Mouse (Mus musculus): ENCODE data around the gene Polr1e. TPM values are rescaled to one million over a fixed set of nuclear protein-coding genes. Genes with fewer than 3 reads are reported as not detected.
"Not testable (repeated sequence)": the region's sequence is repeated elsewhere in the genome, so short reads cannot be mapped to it uniquely, and the experiment has no call there.

Gene Polr1e
- total RNA-seq, 2 experiments from 2014 or later: 3.8 to 4.0 TPM

DNA sequence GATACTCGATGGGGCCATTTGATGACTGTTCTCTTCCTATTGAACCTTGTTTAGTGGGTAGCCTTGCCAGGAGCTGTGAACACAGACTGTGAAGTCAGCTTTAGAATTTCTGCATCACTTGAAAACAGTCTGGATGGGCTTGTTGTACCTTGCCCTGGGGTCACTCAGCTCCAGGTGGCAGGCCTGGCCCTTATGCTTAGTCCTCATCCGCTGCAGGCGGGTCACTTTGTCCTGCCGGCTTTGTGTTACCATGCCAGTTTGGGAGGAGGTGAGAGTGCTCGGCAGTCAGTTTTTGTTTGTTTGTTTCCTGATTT is 36.5 kb upstream of the Polr1e start:
- peak overlapping the region; percentile 89 for H3K4me3 ChIP-seq
- TF ChIP-seq CTCF (IDR thresholded peaks at IDR 0.05): no peak
- intact Hi-C loops (cut with DNase I): loop anchor here (2.0 kb wide), 1 partner anchor 29 kb away; no protein-coding TSS in a partner anchor

DNA sequence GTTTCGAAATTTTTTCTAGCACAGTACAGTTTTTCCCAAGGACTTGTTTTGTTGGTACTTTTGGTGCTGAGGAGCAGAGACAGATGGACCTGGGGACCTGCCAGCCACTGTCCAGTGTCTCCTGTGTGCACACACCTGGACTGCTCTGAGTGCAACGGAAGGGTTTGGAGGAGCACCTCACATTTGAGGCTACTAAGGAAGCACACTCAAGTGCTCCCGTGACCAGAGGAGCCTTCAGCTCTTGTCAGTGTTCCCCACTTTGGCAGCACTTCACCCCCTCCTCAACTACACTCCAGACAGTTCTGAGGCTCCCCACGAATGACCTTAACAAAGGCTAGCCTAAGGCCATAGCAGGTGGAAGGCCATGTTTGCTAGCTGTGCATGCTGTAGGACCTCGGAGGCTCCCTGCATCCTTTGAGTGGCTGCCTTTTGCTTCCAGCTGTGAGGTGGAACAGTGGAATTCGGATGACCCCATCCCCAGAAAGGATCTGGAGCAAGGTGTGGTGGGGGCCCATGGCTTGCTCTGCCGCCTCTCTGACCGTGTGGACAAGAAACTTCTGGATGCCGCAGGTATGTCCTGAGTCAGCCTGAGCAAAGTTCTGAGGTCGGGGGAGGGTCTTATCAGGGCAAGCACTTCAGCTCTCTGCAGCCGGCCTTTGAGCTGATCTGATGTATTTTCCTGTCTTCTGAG is 35.8 kb upstream of the Polr1e start:
- H3K4me3 ChIP-seq: no peak overlapping the region
- no peak for TF ChIP-seq CTCF (IDR thresholded peaks at IDR 0.05)
- H3K27ac ChIP-seq: peak overlapping the region; percentile 95; the same call in 1 of the 2 replicates
- intact Hi-C loops (cut with DNase I): no loop called here
- DNase-seq: no peak

More for the DNA sequence above, 36.5 kb upstream of the Polr1e start:
- peak overlapping the region; percentile 95 for H3K27ac ChIP-seq
- DNase-seq: no peak

DNA sequence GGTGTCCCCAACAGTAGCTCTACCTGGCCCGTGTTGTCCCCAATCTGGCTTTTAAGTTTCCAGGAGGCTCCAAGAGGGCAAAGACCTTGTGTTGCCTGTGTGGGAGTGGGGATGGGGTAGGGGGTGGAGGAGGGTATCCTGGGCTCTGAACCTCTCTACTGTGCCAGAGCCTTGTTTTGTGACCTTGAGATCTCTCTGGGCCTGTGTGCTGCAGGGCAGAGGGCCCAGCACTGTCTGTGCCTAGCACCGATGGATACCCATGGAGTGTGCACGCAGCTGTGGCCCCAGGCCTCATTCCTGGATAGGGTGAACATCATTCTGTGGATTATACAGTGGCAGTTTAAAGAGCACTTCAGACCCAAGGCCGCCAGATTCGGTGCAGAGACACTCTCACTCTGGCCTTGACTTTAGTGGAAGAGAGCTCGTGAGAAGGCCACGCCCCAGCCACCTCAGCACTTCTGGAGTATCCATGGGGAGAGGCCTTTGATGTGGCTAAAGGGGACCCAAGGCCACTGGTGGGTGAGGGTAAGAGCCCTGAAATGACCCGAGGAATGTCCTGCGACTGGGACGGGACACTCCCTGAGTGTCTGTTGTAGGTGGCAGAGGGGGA is 35.1 kb upstream of the Polr1e start:
- DNase-seq: no peak
- Histone ChIP-seq H3K4me3 (no peak overlapping the region), H3K27ac (no peak overlapping the region)
- intact Hi-C loops (cut with DNase I): no loop called here
- TF ChIP-seq CTCF (IDR thresholded peaks at IDR 0.05): no peak

DNA sequence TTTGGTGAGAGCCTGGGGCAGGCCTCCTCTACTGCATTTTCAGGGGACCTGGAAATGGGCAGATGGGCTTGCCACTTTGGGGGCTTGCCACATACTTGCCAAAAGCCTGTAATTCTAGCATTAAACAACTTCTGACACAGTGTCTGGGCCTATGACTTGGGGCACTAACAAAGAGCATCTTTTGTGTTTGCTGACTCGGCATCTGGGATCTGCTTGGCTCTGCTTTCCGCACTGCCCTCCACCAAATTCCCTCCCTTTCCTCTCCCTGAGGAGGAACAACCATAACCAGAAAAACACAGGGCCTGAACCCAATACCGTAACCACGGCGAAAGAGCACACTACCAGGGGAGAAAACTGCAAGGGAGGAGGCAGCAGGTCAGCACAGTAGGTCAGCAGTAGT is 27.8 kb upstream of the Polr1e start:
- H3K4me3 ChIP-seq: no peak overlapping the region
- H3K27ac ChIP-seq: no peak overlapping the region
- DNase-seq: no peak
- intact Hi-C loops (cut with DNase I): no loop called here
- TF ChIP-seq CTCF (IDR thresholded peaks at IDR 0.05): no peak

DNA sequence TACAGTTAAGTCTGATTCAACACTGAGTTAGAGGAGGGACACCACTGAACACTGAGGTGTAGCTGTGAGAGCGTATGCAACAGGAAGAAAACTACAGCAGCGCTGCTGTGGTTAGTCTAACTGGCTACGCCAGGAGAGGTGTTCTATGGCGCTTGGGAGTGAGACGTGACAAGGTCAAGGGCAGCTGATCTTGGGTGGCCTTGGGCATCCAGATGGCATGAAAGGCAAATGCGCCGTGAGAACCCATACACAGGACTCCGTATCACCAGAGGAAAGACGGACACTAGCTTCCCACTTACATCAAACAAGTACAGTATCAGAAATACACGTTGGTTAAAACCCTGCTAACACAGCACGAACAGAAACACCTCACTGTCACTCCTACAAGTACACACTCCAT is 26.1 kb upstream of the Polr1e start:
- DNase-seq; H3K27ac ChIP-seq; intact Hi-C loops (cut with DNase I); H3K4me3 ChIP-seq: not testable (repeated sequence)

DNA sequence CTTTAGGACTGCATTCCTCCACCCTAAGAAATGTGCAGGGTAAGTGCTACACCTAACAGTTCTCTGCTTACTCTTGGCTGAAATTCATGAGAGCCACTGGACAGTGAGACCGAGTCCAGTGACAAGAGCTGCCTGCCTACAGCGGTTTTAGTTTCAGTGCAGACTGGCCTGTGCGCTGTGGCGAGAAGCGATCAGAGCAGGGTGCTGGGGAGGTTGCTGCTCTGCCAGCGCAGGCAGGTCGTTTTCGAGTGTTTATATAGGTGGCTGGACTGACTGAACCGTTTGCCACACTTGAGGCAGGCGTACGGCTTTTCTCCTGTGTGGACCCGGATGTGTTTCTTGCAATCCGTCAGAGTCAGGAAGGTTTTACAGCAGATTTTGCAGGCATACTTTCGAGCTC is 25.2 kb upstream of the Polr1e start:
- H3K4me3 ChIP-seq; intact Hi-C loops (cut with DNase I): not testable (repeated sequence)
- H3K27ac ChIP-seq: peak overlapping the region; percentile 24; the same call in 1 of the 2 replicates
- peak; percentile 42 for DNase-seq

DNA sequence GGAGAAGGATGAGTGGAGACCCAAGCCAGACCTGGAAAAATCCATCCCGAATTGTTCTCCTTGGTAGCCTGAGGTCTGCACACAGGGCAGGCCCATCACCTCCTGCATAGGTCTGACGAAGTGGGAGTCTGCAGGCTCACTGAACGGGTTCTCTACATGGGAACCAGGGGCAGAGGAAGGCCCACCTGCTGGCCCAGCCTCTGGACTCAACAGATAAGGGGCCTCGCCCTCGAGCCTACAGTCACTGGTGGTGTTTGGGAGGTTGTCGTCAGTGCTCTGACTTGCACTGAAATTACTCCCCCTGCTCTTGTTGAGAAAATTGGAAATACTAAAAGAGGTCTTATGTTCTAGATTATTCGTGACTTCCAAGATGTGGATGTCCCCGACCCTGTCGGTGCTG is 24.5 kb upstream of the Polr1e start:
- no peak overlapping the region for H3K27ac ChIP-seq
- no peak for TF ChIP-seq CTCF (IDR thresholded peaks at IDR 0.05)
- intact Hi-C loops (cut with DNase I): no loop called here
- DNase-seq: no peak
- no peak overlapping the region for H3K4me3 ChIP-seq

DNA sequence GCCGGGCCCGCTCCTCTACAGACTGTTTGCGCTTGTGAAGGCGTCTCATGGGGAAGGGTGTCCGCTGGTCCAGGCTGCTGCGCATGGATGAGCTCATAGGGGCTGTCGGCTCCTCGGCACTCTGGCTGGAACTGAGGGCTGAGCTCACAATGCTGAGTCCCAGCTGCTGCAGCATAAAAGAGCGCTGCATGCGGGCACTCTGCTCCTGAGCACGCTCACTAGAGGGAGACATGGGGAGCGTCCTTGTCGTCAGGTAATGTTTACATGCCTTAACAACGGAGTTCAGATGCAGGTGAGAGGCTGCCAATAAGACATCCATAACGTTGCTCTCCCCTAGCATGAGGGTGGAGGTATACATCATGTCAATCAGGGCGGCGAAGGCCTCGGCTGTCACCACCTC is 23.6 kb upstream of the Polr1e start:
- DNase-seq: no peak
- Histone ChIP-seq H3K4me3 (no peak overlapping the region), H3K27ac (no peak overlapping the region)
- no peak for TF ChIP-seq CTCF (IDR thresholded peaks at IDR 0.05)
- intact Hi-C loops (cut with DNase I): no loop called here

DNA sequence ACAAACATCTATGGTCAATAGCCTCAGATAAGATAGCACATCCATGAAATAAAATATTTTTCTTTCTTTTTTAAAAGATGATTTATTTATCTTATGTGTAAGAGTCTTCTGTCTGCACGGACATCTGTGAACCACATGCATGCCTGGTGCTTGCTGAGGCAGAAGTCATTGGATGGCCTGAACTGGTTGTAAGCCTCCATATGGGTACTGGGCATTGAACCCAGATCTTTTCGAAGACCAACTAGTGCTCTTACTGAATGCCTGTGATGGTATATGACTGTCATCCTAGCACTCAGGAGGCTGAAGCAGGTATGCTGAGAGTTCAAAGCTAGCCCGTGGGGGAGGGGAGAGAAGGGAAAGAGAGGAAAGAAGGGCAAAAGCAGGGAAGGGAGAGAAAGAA is 20.3 kb upstream of the Polr1e start:
- no peak for TF ChIP-seq CTCF (IDR thresholded peaks at IDR 0.05)
- no peak overlapping the region for H3K27ac ChIP-seq
- intact Hi-C loops (cut with DNase I): no loop called here
- no peak for DNase-seq
- H3K4me3 ChIP-seq: no peak overlapping the region

DNA sequence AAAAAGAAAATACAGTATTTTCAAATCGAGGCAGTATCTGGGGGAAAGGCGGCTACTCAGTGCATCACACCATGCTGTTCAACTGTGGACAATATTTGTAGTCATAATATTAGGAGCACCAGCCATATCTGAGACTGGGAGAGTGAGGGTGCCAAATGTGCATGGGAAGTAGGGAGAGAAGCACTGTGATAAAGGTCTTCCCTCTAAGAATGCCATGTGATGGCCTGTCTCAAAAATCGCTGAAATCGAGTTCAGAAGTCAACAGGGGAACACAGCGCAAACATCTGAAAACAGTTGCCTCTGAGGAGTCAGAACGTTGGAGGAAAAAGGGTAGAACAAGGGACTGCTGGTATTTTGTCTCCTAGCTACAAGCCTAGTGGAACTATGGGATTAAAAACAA is 18.4 kb upstream of the Polr1e start:
- no peak for DNase-seq
- no peak overlapping the region for H3K27ac ChIP-seq
- intact Hi-C loops (cut with DNase I): no loop called here
- no peak overlapping the region for H3K4me3 ChIP-seq
- no peak for TF ChIP-seq CTCF (IDR thresholded peaks at IDR 0.05)

DNA sequence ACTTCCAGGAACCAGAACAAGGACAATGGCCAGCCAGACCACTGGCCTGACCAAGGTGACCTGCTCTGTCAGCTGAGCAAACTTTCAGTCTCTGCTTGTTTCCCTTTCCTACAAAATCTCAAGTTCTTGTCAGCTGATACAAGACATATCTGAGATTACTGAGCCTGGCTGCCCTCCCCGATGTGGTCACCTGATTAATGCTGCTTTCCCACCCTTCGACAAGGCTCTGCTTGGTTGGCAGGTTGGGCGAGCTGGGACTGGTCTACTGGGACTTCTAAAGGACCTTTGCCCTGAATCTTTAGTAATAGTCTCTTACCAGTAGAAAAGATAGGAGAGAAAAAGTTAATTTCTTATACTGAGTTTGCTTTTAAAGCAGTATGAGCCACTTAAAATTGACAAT is 12.9 kb upstream of the Polr1e start:
- Histone ChIP-seq H3K4me3 (no peak overlapping the region), H3K27ac (no peak overlapping the region)
- no peak for DNase-seq
- intact Hi-C loops (cut with DNase I): no loop called here
- TF ChIP-seq CTCF (IDR thresholded peaks at IDR 0.05): no peak

DNA sequence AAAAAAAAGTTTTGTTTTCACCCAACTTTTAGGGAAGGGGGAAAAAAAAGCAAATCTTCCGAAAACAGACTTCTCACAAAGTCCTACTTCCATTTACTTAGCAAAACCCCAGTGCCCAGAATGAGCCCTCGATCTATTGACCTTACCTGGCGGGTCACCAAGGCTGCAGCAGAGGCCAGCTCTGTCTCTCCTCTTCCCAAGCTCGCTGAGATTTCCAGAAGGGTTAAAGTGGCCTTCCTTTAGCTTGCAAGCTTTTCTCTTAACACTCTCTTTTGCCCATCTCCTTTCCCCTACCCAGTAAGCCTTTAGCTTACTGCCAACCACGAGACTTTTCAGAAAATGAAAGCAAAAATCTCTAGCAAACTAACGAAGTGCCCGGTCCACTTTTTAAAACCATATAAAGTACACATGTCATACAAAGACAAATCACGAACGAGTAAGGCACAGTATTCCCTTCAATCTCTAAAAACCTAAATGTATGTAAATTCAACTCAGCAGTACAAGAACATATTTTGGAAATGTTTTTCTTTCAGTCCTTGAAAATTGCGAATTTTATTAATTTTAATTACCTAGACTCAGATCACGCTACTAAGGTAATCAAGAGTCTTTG is 7.5 kb upstream of the Polr1e start:
- DNase-seq: peak; percentile 35
- Histone ChIP-seq H3K4me3 (peak overlapping the region; percentile 98), H3K27ac (peak overlapping the region; percentile 96)
- TF ChIP-seq CTCF (IDR thresholded peaks at IDR 0.05): no peak
- intact Hi-C loops (cut with DNase I): loop anchor here (2.0 to 10.0 kb wide), 3 partner anchors 30 to 524 kb away; partner anchors contain the start of genes Grhpr, Shb and Slc25a51

DNA sequence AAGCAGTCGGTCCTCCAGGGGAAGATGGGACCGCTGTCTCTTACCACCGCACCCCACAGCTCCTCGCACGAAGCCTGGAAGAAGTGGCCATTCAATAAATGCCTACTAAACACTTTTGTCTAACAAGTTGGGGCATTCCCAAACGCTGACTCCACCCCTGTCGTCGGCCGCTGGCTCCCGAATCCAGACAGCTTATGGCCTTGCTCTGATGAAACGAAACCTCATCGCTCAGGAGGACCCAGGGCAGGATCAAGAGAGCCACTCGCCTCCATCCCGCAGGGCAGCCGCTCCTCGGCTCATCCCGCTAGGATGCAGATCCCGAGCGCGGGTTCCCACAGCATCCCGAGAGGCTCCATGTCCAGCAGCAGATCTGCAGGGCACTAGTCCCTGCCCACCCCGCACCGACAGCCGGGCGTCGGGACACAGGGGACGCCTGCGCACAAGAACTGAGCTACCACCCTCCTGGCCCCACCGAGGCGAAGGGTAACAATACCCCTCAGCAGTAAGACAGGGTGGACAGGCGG is 6.7 kb upstream of the Polr1e start:
- intact Hi-C loops (cut with DNase I): loop anchor here (2.0 to 10.0 kb wide), 3 partner anchors 31 to 523 kb away; partner anchors contain the start of genes Grhpr, Shb and Slc25a51
- TF ChIP-seq CTCF (IDR thresholded peaks at IDR 0.05): no peak
- peak; percentile 76 for DNase-seq
- Histone ChIP-seq H3K27ac (peak overlapping the region; percentile 96), H3K4me3 (peak overlapping the region; percentile 98)

Data from gastrocnemius, adult 2 months (tissue).